Mouse (Mus musculus) cerebellum, postnatal 36 days (tissue): Measurements from ENCODE around the gene Gripap1.

Source experiments
- DNase-seq, 2 experiments: peaks; one replicate each; pipeline ENCODE4 v3.0.0; 2021 to 2022; ENCODE audit warnings: mixed read lengths in 2 of 2

Gripap1 gene

GRCm38 (mm10) chrX:7789542-7790136, at the start of gene Gripap1:
TSS of gene Gripap1 (plus strand) at chrX:7789765.
- DNase-seq = peak; percentile 62 to 74

DNA sequence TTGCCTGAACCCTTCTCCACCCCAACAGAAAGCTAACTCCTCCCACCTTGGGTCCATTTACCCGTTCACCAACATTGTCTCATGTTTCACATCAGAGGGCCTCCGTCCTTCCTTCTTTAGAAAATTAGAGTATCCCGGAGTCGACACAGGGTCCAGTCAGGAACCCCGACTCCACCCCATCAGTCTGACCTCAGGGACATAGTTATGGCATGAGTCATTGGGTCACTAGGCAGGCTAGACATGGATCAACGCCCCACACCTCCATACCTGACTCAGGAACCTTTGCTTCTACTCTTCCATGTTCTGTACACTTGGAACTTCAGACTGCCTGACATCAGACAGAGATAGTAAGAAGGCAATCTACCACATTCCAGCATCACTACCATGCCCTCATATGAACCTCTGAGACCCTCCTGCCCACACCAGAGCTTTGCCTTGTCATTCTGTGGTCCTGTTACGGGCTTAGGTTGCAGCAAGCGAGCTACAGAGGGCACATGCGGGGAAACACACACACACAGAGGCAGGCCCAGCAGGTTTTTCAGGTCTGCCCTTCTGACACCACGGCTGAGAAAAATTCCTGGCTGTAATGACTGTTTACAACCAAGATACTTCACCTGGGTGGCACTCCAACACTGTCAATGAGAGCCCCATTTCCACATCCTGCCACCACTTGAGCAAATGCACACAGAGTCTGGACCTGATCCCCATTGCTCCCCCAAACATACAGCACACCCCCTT, 49.3 kb upstream of the Gripap1 start:
- peak in 1 of 2 experiments; percentile 28 for DNase-seq

- DNase-seq = peak; percentile 50 to 58
Measured at GRCm38 (mm10) chrX:7741103-7741502, 48.5 kb upstream of the Gripap1 start.

GRCm38 (mm10) chrX:7743470-7743869, 46.1 kb upstream of the Gripap1 start:
- no peak for DNase-seq

- DNase-seq = no peak
Measured at GRCm38 (mm10) chrX:7744940-7745339, 44.6 kb upstream of the Gripap1 start.

- DNase-seq = no peak
Measured at GRCm38 (mm10) chrX:7745429-7745828, 44.1 kb upstream of the Gripap1 start.

- DNase-seq = peak; percentile 77 to 82
Measured at GRCm38 (mm10) chrX:7750432-7751116, 39.0 kb upstream of the Gripap1 start, which contains the start of gene Ccdc120. TSS of gene Ccdc120 (minus strand) at chrX:7750905.

DNA sequence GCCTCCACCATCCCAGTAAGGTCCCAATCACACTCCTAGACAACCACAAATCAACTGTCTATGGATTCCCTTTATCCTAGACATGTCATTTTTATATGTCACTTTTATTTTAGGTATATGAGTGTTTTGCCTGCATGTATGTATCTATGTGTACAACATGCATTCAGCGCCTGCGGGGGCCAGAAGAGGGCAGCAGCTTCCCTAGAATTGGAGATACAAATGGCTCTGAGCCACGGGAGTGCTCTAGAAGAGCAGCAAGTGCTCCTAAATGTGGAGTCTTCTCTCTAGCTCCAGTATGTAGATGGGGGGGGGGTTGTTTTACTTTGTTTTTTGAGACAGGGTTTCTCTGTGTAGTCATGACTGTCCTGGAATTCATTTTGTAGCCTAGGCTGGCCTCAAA, 35.9 kb upstream of the Gripap1 start:
- DNase-seq = peak in 1 of 2 experiments; percentile 42

DNA sequence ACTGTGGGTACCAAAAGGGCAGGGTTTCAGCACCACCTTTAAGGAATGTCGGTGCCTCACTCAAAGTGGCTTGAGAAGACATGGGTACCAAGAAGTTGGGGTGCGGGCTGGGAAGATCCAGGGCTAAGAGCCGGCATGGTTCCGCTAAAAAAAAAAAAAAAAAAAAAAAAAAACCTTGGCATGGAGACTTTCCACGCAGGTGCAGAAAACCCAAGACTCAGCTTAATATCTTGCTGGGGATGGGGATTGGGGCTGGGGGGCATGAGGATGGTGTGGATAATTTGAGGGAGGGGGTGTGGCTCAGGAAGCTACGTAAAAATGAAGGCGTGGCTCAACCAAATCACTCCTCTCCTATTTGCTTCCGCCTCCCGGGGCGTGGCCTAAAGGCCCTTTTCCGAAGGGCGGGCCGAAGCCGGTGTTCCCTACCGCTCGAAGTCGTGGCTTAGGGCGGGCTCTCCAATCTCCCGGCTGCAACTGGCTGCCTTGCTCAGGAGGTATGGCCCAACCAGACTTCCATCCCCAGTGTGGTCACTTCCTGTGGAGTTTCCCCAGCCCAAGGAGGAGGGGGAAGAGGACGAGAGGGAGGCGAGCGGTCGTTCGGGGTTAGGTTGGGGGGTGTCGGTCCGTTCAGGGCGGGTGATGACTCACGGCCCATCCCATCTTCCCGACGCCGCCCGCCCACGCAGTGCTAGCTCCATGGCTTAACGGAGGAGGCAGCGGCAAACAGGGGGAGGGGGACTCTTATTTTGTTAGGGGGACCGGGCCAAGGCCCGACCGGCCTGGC, 27.2 kb upstream of the Gripap1 start, which contains the start of gene Tfe3:
Tfe3 (plus strand) TSS at position 424 of the 784 bp plus-strand sequence.
- DNase-seq = peak; percentile 84 to 89

- DNase-seq = peak in 1 of 2 experiments; percentile 16
Measured at GRCm38 (mm10) chrX:7762921-7763197, 26.7 kb upstream of the Gripap1 start.

DNA sequence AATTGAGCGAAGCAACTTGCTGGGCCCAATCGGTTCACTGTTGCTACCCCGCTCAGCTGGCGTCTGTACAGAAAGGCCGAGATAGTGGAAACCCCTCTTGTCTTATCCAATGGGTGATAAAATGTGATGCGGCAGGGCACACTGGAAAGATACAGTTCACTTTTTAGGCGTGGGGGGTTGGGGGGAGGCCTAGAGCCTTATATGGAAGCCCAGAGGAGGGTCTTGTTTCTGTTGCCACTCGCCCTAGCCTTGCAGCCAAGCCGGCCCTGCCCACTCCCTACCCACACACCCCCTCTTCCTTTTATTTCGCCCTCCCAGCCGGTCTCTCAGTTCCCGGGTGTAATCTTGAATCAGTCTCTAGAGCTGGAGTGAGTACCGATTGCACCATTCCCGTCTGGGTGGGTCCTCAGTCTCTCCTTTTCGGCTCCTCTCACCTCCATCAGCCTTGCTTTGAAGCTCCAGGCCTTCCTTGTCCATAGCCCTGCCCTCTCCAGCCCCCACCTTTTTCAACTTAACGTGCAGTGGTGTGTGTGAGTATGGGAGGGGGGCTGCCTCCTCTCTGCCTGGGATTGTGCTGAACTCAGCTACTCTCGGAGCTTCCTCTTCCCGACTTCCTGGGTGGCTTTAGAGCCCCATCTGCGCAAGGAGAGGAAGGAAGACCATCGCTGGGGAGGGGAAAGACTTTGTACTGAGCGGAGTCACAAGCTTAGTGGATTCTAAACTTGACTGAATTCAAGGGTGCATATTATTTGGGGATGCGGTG, 25.8 kb upstream of the Gripap1 start:
- DNase-seq = no peak

DNA sequence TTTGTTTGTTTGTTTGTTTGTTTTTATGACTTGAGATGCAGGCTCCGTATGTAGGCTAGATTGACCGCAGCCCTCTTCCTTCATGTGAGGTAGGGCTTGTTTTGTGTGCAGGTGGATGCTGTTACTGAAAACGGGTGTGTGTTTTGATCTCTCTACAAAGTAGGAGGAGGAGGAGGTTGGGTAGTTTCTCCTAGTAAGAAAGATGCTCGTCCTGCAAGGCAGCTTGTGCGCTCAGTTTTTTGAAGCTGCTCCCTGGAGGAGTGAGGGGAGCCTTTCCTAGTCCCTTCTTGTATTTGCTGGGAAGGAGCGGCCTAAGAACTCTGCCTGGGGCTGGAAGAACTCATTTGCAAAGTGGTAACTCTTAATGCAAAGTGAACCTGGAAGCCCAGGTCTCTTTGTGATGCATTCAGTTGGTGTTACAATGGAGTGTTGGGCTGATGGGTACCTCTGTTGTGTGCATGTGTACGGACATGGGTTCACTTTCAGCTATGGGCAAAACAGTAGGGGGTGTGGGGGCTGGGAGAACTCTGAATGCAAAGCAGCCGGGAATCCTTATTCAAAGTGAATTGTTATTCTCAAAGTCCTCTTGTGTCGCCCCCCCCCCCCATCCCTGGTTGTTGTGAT, 24.8 kb upstream of the Gripap1 start:
- no peak for DNase-seq

DNA sequence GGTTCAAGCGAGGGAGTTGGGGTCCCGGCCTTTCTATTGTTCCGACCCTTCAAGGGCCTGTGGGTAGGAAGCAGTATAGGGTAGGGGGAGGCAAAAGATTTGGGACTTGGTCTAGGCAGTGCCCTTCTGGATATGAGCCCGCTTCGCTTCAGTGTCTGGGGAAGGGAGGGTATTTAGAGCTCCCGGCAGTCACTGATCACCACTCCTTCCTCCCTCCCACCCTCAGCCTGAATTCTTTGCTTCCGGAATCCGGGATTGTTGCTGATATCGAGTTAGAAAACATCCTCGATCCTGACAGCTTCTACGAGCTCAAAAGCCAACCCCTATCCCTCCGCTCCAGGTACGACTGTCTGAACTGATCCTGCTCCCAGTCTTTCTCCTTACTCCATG, 24.3 kb upstream of the Gripap1 start:
- no peak for DNase-seq

GRCm38 (mm10) chrX:7765764-7766163, 23.8 kb upstream of the Gripap1 start:
- no peak for DNase-seq

DNA sequence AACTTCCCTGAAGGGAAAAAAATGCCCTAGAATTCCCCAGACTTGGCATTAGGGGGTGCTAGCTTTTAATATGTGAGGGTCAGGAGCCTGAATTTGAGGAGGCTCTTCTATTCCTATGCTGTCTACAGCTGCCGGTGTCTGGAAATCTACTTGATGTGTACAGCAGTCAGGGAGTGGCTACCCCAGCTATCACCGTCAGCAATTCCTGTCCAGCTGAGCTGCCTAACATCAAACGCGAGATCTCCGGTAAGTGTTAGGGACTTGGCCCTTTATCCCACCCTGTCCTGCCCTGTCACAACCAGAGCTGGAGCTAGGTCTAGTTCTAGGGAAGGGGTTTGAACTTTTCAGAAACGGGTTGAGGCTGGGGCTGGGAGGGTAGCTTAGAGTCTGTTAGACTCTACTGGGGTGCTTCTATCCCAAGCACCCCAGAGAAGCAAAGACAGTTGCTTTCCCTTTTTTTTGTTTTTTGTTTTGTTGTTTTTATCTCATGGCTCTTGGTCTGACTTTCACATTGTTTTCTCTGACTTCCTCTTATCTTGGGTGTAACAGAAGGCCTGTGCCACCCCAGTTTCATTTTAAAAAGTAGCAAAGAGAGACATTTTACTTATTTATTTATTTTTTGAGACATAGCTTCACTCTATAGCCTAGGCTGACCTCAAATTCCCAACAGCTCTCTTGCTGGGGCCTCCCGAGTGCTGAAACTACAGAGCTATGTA, 20.1 kb upstream of the Gripap1 start:
- DNase-seq = no peak

DNA sequence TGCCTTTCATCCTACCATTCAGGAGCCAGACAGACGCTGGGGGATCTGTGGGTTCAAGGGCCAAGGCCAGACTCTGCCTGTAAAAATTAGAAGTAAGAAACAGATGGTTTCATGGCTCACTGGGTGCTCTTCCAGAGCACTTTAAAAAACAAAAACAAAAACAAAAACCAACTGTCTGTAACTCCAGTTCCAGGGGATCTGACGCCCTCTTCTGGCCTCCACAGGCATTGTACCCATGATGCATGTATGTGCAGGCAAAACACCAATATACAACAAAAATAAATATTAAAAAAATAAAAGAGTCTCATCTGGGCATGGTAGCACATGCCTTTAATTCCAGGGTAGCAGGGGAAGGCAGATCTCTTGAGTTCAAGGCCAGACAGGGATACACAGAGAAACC, 16.8 kb upstream of the Gripap1 start:
- DNase-seq = peak; percentile 33 to 34

- no peak for DNase-seq
Measured at GRCm38 (mm10) chrX:7775501-7776205, 13.9 kb upstream of the Gripap1 start.

GRCm38 (mm10) chrX:7776329-7777082, 13.1 kb upstream of the Gripap1 start:
- DNase-seq = peak; percentile 64 to 75

GRCm38 (mm10) chrX:7778450-7779244, 10.9 kb upstream of the Gripap1 start:
- DNase-seq = no peak
